ENCODE assay signal across 11 mouse cellular contexts in genomic region chr2:102882004-102882588, GRCm38 (mm10). TPM values are rescaled to one million over a fixed set of nuclear protein-coding genes. Genes with fewer than 3 reads are reported as not detected.
DNase-seq lines count a peak whose midpoint lies in the region; ATAC-seq and TF ChIP-seq lines count a peak whose summit lies in the region.
"Had no signal": no experiment of that assay in that cellular context is flagged by ENCODE, and none has a peak within 500 bp of the region (broad histone marks: within the 10 kb centered on the region; RNA-seq: fewer than 3 reads in every experiment).

No protein-coding gene starts in this region.

- H3K4me3 ChIP-seq in heart, adult 2 months = no peak overlapping the region
- H3K4me3 ChIP-seq in midbrain, embryonic 10.5 days = no peak overlapping the region
- no peak overlapping the region for H3K4me3 ChIP-seq in midbrain, embryonic 11.5 days (ENCODE audit: low read depth, low read length)
- no peak overlapping the region for H3K4me3 ChIP-seq in heart, embryonic 15.5 days
- no peak overlapping the region for H3K4me3 ChIP-seq in stomach, embryonic 15.5 days (replicated peaks)
- H3K4me3 ChIP-seq: hindbrain, embryonic 12.5 days had no signal

- TF ChIP-seq EP300 in heart, adult 2 months (IDR thresholded peaks at IDR 0.05; ENCODE audit: insufficient read depth, low read depth, low read length) = no peak

- ATAC-seq in midbrain, embryonic 11.5 days (ENCODE audit: low FRiP score) = no peak
- ATAC-seq in heart, embryonic 15.5 days (replicated peaks; ENCODE audit: insufficient number of reproducible peaks, insufficient read depth, low FRiP score, low read depth) = no peak; the same call in 1 of the 2 replicates
- no peak for ATAC-seq in stomach, embryonic 15.5 days (ENCODE audit: insufficient read depth, low FRiP score, low read depth)

- no peak overlapping the region for H3K4me2 ChIP-seq in midbrain, embryonic 11.5 days
- no peak overlapping the region for H3K4me2 ChIP-seq in heart, embryonic 15.5 days
- no peak overlapping the region for H3K4me2 ChIP-seq in stomach, embryonic 15.5 days
- H3K4me2 ChIP-seq: hindbrain, embryonic 12.5 days had no signal

- H3K36me3 ChIP-seq in heart, adult 2 months (ENCODE audit: control insufficient read depth, insufficient read depth, low read length) = peaks cover 9% of the 10 kb centered on the region
- no peaks in the 10 kb centered on the region for H3K36me3 ChIP-seq in midbrain, embryonic 10.5 days
- H3K36me3 ChIP-seq in midbrain, embryonic 11.5 days (ENCODE audit: control insufficient read depth, insufficient read depth, low read length) = no peaks in the 10 kb centered on the region
- no peaks in the 10 kb centered on the region for H3K36me3 ChIP-seq in heart, embryonic 15.5 days
- no peaks in the 10 kb centered on the region for H3K36me3 ChIP-seq in stomach, embryonic 15.5 days
- H3K36me3 ChIP-seq: hindbrain, embryonic 12.5 days had no signal

- WGBS in heart, adult 2 months = 43% methylated on average over 8 of the region's 8 CpGs
- 77% methylated on average over 8 of the region's 8 CpGs for WGBS in midbrain, embryonic 10.5 days
- WGBS in midbrain, embryonic 11.5 days = 83% methylated on average over 8 of the region's 8 CpGs
- 66% methylated on average over 8 of the region's 8 CpGs for WGBS in heart, embryonic 15.5 days
- WGBS in stomach, embryonic 15.5 days = 48% methylated on average over 8 of the region's 8 CpGs

- peaks cover 24% of the 10 kb centered on the region for H3K4me1 ChIP-seq in heart, adult 2 months (ENCODE audit: control insufficient read depth, insufficient read depth, low read length)
- H3K4me1 ChIP-seq in midbrain, embryonic 10.5 days = peaks cover 11% of the 10 kb centered on the region
- H3K4me1 ChIP-seq in midbrain, embryonic 11.5 days (ENCODE audit: control insufficient read depth, insufficient read depth, low read length) = no peaks in the 10 kb centered on the region
- peaks cover 33% of the 10 kb centered on the region for H3K4me1 ChIP-seq in heart, embryonic 15.5 days (replicated peaks)
- H3K4me1 ChIP-seq in stomach, embryonic 15.5 days = peaks cover 11% of the 10 kb centered on the region; the same call in 1 of the 2 replicates
- H3K4me1 ChIP-seq: hindbrain, embryonic 12.5 days had no signal

- TF ChIP-seq CTCF in heart, adult 2 months (IDR thresholded peaks at IDR 0.05) = no peak

- H3K27me3 ChIP-seq in heart, adult 2 months (ENCODE audit: control insufficient read depth, insufficient read depth, low read length) = no peaks in the 10 kb centered on the region
- H3K27me3 ChIP-seq in midbrain, embryonic 10.5 days (ENCODE audit: low read depth, poor library complexity, severe bottlenecking) = no peaks in the 10 kb centered on the region
- no peaks in the 10 kb centered on the region for H3K27me3 ChIP-seq in midbrain, embryonic 11.5 days (ENCODE audit: control insufficient read depth, insufficient read depth, low read length)
- H3K27me3 ChIP-seq in heart, embryonic 15.5 days = no peaks in the 10 kb centered on the region
- no peaks in the 10 kb centered on the region for H3K27me3 ChIP-seq in stomach, embryonic 15.5 days (replicated peaks)
- H3K27me3 ChIP-seq: hindbrain, embryonic 12.5 days had no signal

- no peaks in the 10 kb centered on the region for H3K9me3 ChIP-seq in midbrain, embryonic 10.5 days (replicated peaks)
- no peaks in the 10 kb centered on the region for H3K9me3 ChIP-seq in midbrain, embryonic 11.5 days (ENCODE audit: control insufficient read depth, low read length)
- no peaks in the 10 kb centered on the region for H3K9me3 ChIP-seq in heart, embryonic 15.5 days (replicated peaks)
- H3K9me3 ChIP-seq in stomach, embryonic 15.5 days = no peaks in the 10 kb centered on the region
- H3K9me3 ChIP-seq: hindbrain, embryonic 12.5 days had no signal

- intact Hi-C loops in heart, adult 2 months (cut with DNase I) = no loop called here
- intact Hi-C loops in heart, postnatal 36 days (cut with DNase I) = no loop called here
- intact Hi-C loops in left cerebral cortex, postnatal 10 days (cut with DNase I) = no loop called here

- DNase-seq in heart, adult 2 months = no peak
- DNase-seq in heart, postnatal 36 days = no peak
- no peak for DNase-seq in midbrain, embryonic 10.5 days (ENCODE audit: low spot score)
- no peak for DNase-seq in midbrain, embryonic 11.5 days (ENCODE audit: low spot score, missing footprints)
- DNase-seq in cerebellum, postnatal 36 days = no peak
- no peak for DNase-seq in left cerebral cortex, postnatal 10 days (ENCODE audit: extremely low spot score in 1 of 2, low spot score in 2 of 2)
- DNase-seq: adrenal gland, postnatal 10 days; liver had no signal

- H3K79me2 ChIP-seq in heart, adult 2 months (replicated peaks; ENCODE audit: control insufficient read depth, insufficient read depth, low read length) = no peaks in the 10 kb centered on the region

- peak overlapping the region; percentile 86 for H3K27ac ChIP-seq in heart, adult 2 months
- H3K27ac ChIP-seq in midbrain, embryonic 10.5 days (replicated peaks) = 0 out of 2 replicates have a peak overlapping the region, but pooled peaks have one; percentile 28
- no peak overlapping the region for H3K27ac ChIP-seq in midbrain, embryonic 11.5 days (ENCODE audit: low read depth, low read length)
- peak overlapping the region; percentile 78 for H3K27ac ChIP-seq in heart, embryonic 15.5 days
- peak overlapping the region; percentile 80 for H3K27ac ChIP-seq in stomach, embryonic 15.5 days
- H3K27ac ChIP-seq: hindbrain, embryonic 12.5 days had no signal

- H3K9ac ChIP-seq in heart, adult 2 months (ENCODE audit: low read depth, low read length) = peak overlapping the region; percentile 16; the same call in 1 of the 2 replicates
- H3K9ac ChIP-seq in midbrain, embryonic 11.5 days (ENCODE audit: low read length) = no peak overlapping the region
- no peak overlapping the region for H3K9ac ChIP-seq in heart, embryonic 15.5 days
- H3K9ac ChIP-seq in stomach, embryonic 15.5 days = no peak overlapping the region
- H3K9ac ChIP-seq: hindbrain, embryonic 12.5 days had no signal

- TF ChIP-seq POLR2A in heart, adult 2 months (IDR thresholded peaks at IDR 0.05; ENCODE audit: insufficient read depth, low read depth, low read length) = no peak

RNA-seq across cellular contexts. Expression of gene Cd44, which starts 19.4 kb away (rescaled TPM):
- 10 to 100 TPM in 1 of 2 experiments, 1 to 10 TPM in 1; 8.4 to 10.8 TPM for total RNA-seq in heart, adult 2 months (2021)
- polyA plus RNA-seq in heart, adult 2 months (2012; rRNA removed) = 9.1 and 10.4 TPM in 2 replicates
- 10 to 100 TPM; 10.2 to 11.3 TPM for total RNA-seq in heart, postnatal 36 days (2021)
- polyA plus RNA-seq in midbrain, embryonic 10.5 days (2016; fragmentation: Nextera tagmentation; extraction: Ambion mirVana) = 2.9 and 3.4 TPM in 2 replicates
- 3.0 and 3.4 TPM in 2 replicates for polyA plus RNA-seq in midbrain, embryonic 11.5 days (2014; fragmentation: Nextera tagmentation; extraction: Ambion mirVana)
- polyA plus RNA-seq in heart, embryonic 15.5 days (2015; fragmentation: Nextera tagmentation; extraction: Ambion mirVana) = 16.8 and 19.3 TPM in 2 replicates
- 15.9 and 19.4 TPM in 2 replicates for polyA plus RNA-seq in stomach, embryonic 15.5 days (2015; fragmentation: Nextera tagmentation; extraction: Ambion mirVana)
- total RNA-seq in left cerebral cortex, postnatal 10 days (2021) = 10 to 100 TPM; 10.8 to 13.1 TPM
